Mouse (Mus musculus) activated CD4-positive, CD25-positive, alpha-beta regulatory T cell, adult 4 months (primary cell): ENCODE data around the gene Ttc19. TPM values are rescaled to one million over a fixed set of nuclear protein-coding genes. Genes with fewer than 3 reads are reported as not detected.
A peak's percentile ranks its signal among the peaks of the same experiment; 100 is the strongest.
"Not testable (repeated sequence)": the region's sequence is repeated elsewhere in the genome, so short reads cannot be mapped to it uniquely, and the experiment has no call there.

ENCODE experiments used
- ATAC-seq: one replicate; pipeline ENCODE4 v1.8.0; 2017
- polyA plus RNA-seq, 2 experiments: library from polyadenylated mRNA; unstranded; fragments of 100-300 nt; shearing (Covaris generic); gene quantifications; one replicate each; pipeline ENCODE4 v1.2.1; 2017

The Ttc19 gene
- polyA plus RNA-seq = 10 to 100 TPM; 10.6 to 10.7 TPM

DNA sequence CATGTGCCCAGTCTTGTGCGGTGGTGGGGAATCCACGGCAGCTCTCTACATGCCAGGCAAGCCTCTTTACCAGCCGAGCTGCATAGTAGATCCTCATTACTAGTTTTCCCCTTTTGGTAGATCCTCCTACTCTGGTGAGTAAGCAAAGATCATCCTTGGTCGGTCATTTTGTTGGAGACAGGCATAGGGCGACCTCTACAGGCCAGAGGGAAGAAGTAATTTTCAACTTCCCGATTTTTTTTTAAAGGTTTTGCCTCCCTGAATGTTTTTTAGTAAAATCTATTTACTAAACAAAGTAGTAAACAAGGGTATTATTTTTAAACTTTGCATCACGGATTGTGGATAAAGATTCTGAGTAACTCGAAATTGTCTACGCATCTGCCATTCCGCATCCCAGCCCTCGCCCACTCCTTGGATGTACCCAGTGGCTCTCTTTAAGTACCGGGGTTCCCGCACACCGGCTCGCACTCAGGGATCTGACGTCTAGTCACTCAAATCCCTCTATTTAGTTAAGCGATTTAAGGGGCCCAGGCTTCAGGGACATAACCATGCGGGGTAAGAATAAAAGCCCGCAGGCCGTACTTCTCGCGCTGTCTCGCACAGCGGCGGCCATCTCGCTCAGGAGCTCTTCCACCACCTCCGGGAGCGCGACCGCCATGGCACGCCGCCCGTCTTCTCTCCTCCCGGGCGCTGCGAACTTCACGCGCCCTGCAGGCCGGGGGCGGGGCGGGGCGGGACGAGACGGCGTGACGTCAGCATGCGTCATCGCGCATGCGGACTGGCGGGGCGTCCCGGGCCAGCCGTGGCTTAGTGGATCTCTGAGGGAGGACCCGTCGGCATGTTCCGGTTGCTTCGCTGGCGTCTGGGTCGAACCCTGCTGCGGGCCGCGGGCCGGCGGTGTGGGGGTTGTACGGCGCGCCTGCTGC lies at the start of gene Ttc19, which contains the start of gene Zswim7:
Ttc19 (plus strand) TSS at position 799 of the 926 bp plus-strand sequence.
Zswim7 (minus strand) TSS at position 701 of the 926 bp plus-strand sequence.
- ATAC-seq = peak; percentile 79

GRCm38 (mm10) chr11:62240631-62241261 lies 40.5 kb upstream of the Ttc19 start:
- no peak for ATAC-seq

DNA sequence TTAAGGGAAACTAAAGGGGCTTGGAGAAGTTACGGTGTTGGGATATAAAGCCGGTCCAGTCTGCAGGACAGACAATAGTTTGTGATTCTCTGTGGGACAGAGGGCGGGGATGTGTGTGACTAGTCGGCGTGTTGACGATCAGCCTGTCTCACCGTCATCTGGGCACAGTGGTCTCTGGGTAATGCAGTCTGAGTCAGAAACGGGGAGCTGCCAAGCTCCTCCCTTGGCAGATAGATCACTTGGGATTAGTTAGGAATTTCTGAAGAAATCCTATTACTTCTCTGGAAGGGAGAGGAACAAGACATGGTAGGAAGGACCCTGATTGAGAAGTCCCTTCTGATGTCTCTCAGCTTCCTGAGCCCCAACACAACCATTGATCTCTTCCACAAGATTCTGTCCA lies 37.4 kb upstream of the Ttc19 start:
- no peak for ATAC-seq

DNA sequence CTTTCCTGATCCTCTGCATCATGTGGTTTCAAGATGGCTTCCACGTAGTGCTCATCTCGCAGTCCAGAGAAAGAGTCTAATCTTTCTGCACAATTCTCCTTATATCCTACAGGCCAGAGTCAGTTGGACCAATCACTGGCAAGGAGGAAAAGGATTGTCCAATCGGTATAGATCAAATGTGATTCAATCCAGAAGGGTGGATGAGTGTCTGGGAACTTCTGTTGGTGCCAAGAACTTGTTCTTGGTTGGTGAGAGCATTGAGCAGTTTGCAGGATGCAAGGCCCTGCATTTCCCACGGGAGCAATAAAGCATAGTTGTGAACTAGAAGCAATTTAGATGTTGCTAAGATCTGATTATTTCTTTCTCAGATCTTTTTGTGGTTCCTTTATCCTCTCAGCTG lies 36.8 kb upstream of the Ttc19 start:
- no peak for ATAC-seq

- ATAC-seq = no peak
These were observed 33.4 kb upstream of the Ttc19 start for GRCm38 (mm10) chr11:62247759-62248400.

- ATAC-seq = no peak
These were observed 32.6 kb upstream of the Ttc19 start, which contains the start of gene Adora2b for GRCm38 (mm10) chr11:62248401-62249244. Gene Adora2b (plus strand): TSS chr11:62248984.

- ATAC-seq = no peak
These were observed 31.8 kb upstream of the Ttc19 start for GRCm38 (mm10) chr11:62249266-62250037.

- ATAC-seq = no peak
These were observed 30.2 kb upstream of the Ttc19 start for GRCm38 (mm10) chr11:62251047-62251446.

DNA sequence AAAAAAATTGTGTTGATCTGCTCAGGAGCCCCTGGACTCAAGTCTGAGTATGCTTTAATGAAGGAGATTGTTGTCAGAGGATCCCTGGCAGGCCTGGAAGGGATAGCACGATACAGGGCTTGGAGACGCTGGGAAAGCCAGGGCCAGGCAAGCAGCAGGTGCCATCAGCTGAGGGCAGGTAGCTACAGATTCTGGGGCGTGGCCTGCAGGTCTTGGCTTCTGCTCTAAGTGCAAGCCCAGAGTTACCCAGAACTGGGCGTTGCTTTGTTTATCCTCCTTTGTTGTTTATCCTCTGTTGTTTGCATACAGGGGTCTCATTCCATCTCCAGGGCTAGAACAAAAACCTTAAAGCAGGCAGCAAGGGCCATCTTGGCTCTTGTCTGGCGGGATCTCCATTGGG lies 27.9 kb upstream of the Ttc19 start:
- no peak for ATAC-seq

GRCm38 (mm10) chr11:62259214-62259613 lies 22.1 kb upstream of the Ttc19 start:
- no peak for ATAC-seq

DNA sequence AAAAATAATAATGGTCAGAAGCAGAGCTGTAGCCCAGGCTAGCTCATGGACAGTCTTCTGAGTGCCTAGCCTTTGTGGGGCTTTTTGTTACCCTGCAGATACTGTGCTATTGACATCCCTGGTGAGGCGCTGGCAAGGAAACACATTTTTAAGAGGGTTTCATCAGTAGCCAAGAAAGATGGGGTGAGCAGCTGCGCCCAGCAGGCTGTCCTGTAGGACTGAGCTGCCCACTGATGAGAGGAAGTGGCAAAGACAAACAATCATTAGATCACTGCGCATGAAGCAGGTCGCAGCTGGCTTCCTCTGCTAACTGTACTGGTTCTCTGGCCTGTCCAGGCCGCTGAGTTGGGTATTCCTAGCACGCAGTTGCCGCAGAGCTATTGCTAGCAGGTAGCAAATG lies 17.7 kb upstream of the Ttc19 start:
- no peak for ATAC-seq

GRCm38 (mm10) chr11:62264018-62264417 lies 17.3 kb upstream of the Ttc19 start:
- ATAC-seq = no peak

GRCm38 (mm10) chr11:62265642-62266041 lies 15.6 kb upstream of the Ttc19 start:
- no peak for ATAC-seq

GRCm38 (mm10) chr11:62266466-62267214 lies 14.6 kb upstream of the Ttc19 start:
- no peak for ATAC-seq

- ATAC-seq = no peak
These were observed 12.9 kb upstream of the Ttc19 start for GRCm38 (mm10) chr11:62268381-62268780.

- no peak for ATAC-seq
These were observed 12.2 kb upstream of the Ttc19 start for GRCm38 (mm10) chr11:62269097-62269496.

DNA sequence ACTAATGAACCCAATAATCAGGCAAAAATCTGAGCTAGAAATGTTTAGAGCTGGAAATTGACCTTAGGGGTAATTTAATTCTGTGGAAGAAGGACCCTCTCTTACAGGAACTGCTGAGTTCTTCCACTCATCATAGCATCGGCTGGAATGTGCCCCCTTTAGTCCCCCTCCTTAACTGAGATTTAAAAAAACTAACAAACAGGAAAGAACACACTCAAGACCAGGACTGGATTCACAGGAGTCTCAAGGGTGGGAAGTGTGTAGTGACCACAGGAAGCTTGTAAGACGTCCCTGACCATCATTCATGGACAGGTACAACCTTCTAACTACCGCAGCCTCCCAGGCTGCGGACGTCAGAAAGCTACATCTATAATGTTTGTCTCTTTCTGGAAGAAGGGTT lies 10.4 kb upstream of the Ttc19 start:
- no peak for ATAC-seq

DNA sequence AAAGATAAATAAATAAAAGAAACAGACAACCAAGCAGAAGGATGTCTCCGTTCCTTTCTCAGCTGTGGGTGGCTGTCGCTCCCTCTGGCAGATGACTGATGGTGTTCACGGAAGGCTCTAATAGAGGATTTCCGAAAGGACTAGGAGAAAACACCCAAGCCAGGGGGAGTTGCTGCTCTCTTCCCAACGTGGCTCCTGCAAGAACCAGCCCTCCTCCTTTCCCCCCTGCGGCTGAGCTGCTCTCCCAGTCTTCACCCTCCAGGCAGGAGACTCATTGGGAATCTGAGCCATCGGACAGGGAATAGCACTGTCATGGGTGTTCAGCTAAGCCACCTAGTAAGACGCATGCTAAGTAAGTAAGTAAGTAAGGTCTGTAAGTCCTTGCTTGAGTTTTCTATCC lies 4.2 kb upstream of the Ttc19 start:
- no peak for ATAC-seq

DNA sequence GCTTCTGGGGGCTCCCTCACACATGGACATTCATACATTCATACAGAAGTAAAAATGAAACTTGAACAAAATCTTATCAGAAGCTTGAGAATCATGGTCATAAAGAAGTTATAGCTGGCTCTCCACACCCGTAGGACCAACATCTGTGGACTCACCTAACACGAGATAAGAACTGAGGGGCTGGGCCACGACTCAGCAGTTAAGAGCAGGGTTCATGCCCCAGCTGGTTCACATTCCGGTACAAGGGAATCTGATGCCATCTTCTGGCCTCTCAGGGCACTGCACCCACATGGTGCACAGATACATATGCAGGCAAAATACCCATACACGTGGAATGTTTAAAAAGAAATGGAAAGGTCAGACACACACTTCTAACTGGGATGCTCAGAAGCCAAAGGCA lies 3.2 kb upstream of the Ttc19 start:
- ATAC-seq = no peak

DNA sequence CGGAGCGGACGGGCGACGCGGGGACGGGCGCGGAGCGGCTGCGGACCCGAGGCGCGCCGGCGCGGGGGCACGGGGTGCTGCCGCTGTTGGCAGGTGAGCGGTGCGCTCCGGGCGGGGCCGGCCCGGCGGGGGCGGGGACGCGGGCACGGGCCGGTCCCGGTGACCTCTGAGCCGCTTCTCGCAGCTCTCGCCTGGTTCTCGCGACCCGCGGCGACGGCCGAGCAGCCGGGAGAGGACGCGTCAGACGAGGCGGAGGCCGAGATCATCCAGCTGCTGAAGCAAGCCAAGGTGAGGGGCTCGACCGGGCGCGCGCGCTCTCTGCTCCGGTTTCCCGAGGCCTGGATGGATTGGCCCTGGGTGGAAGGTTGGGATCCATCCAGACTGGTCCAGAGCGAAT lies 326 bp downstream of the Ttc19 start:
- ATAC-seq = no peak

DNA sequence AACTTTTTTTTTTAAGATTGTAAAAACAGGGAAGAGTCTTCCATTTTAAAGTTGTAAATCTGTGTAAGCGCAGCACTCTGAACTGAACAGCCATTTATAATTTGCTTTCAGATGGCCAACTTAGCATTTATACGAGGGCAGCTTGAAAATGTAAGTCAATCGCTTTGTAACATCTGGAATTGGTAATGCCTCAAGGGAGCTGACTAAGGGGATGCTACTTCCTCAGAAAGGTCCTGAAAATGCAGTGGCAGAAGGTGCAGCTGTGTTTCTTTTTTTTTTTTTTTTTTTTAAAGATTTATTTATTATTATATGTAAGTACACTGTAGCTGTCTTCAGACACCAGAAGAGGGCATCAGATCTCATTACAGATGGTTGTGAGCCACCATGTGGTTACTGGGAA lies 2.7 kb downstream of the Ttc19 start:
- not testable (repeated sequence) for ATAC-seq
